Mouse (Mus musculus): ENCODE results near the gene Ndufs2.

Ndufs2 gene

GRCm38 (mm10) chr1:171231844-171232243 is 19.3 kb downstream of the Ndufs2 start:
- DNase-seq (ENCODE audit: low read depth, low spot score): no peak

DNA sequence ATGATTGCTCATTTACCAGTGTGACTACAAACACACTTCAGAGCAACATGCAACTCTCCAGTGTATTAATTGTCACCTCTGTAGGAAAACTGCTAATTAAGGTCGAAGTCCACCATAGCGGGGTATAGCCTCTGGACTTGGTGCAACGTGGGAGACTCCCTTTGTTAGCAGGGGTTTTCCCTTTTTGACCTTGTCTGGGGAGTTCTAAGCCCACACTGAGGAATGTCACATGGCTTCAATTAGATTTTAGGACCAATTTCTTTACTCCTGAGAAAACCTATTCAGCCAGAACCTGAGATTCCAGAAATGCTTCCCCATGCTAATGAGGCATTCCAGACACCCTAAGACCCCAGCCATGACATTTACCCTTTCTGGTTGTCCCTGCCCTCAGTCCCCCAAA is 21.0 kb downstream of the Ndufs2 start:
- no peak for DNase-seq (ENCODE audit: low read depth, low spot score)

- no peak for DNase-seq (ENCODE audit: low read depth, low spot score)
Measured at GRCm38 (mm10) chr1:171229750-171230149, 21.4 kb downstream of the Ndufs2 start.

DNA sequence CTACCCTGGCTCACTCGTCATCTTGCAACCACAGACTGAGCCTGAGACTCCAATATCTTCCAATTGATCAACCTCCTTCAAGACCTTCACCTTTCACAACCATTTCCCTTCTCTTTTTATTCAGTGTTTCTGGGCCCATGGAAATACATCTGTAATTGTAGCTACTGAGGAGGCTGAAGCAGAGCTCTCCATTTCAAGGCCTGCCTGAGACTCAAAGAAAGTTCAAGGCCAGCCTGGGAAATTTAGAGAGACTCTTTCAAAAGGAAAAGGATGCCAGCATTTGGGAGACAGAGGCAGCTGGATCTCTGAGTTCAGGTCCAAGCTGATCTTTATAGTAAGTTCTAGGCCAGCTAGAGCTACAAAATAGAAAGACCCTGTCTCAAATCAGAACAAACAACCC is 23.3 kb downstream of the Ndufs2 start:
- no peak for DNase-seq (ENCODE audit: low read depth, low spot score)

DNA sequence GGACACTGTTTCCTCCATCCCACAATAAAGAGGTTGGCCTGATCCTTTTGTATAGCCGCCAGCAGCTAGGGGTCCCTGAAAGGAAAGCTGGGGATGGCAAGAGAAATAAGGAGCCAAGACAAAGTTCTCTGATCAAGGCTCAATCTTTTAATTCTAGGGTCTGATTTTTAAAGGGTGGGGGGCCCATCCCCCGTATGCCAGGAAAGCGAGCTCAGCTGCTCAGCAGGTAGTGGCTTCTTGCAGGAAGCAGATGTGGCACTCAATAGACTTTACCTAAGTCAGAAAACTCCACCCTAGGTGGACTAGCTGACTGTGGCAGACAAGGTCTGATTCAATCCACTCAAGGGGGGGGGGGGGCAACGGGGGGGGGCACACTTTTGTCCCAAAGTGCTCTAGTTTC is 24.4 kb downstream of the Ndufs2 start:
- no peak for DNase-seq (ENCODE audit: low read depth, low spot score)

- DNase-seq (ENCODE audit: low read depth, low spot score): no peak
Measured at GRCm38 (mm10) chr1:171224857-171225256, 26.3 kb downstream of the Ndufs2 start, which contains the start of gene Apoa2. Gene Apoa2, plus strand, starts transcription at chr1:171225054.

- DNase-seq (ENCODE audit: low read depth, low spot score): no peak
Measured at GRCm38 (mm10) chr1:171223796-171224195, 27.4 kb downstream of the Ndufs2 start.

- peak; percentile 26 for DNase-seq (ENCODE audit: low read depth, low spot score)
Measured at GRCm38 (mm10) chr1:171223168-171223567, 28.0 kb downstream of the Ndufs2 start.

- peak; percentile 97 for DNase-seq (ENCODE audit: low read depth, low spot score)
Measured at GRCm38 (mm10) chr1:171222238-171223155, 28.7 kb downstream of the Ndufs2 start, which contains the start of gene Tomm40l. Gene Tomm40l, minus strand, starts transcription at chr1:171222514.

- DNase-seq (ENCODE audit: low read depth, low spot score): peak; percentile 28
Measured at GRCm38 (mm10) chr1:171221281-171222193, 29.7 kb downstream of the Ndufs2 start.

DNA sequence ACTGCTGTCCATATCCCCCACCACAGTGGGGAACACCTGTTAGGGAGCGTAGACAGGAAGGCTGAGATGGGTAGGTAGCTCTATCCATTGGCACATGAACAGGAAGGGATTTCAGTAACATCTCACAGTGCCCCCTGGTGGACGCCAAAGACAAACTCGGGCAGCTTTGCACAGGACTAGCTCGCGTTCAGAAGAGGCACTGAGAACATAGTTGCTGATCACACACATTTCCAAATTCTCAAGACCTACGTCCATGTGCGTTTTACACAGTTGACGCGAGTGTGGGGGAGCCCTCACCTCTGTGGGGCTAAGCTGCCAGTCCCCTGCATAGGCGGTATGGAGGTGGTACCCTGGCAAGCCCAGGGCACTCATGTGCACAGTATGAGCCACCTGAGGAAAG is 30.3 kb downstream of the Ndufs2 start:
- peak; percentile 91 for DNase-seq (ENCODE audit: low read depth, low spot score)

GRCm38 (mm10) chr1:171216241-171216955 is 34.8 kb downstream of the Ndufs2 start:
- no peak for DNase-seq (ENCODE audit: low read depth, low spot score)

GRCm38 (mm10) chr1:171213801-171214496 is 37.2 kb downstream of the Ndufs2 start, which contains the start of gene Nr1i3:
Gene Nr1i3, plus strand, starts transcription at chr1:171213970.
- DNase-seq (ENCODE audit: low read depth, low spot score): no peak

GRCm38 (mm10) chr1:171212854-171213253 is 38.3 kb downstream of the Ndufs2 start:
- DNase-seq (ENCODE audit: low read depth, low spot score): no peak

- no peak for DNase-seq (ENCODE audit: low read depth, low spot score)
Measured at GRCm38 (mm10) chr1:171209409-171209808, 41.8 kb downstream of the Ndufs2 start.

GRCm38 (mm10) chr1:171205704-171206493 is 45.3 kb downstream of the Ndufs2 start:
- DNase-seq (ENCODE audit: low read depth, low spot score): no peak

DNA sequence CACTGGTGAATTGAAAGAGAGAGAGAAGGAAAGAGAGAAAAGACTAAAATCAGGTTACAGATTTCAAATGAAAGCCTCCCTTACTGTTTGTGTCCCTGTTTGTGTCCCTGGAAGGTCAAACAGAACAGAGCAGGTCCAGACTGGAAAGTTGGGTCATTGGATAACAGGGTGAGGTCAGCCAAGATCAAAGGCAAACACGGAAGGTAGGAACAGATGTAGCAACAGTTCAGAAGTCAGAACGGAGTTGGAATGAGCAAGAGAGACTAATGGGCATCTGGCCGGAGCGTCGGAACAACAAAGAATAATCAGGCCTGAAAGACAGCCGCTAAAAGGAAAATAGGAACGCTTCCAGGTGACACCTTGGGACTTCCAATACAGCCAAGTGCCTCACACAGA is 46.9 kb downstream of the Ndufs2 start:
- DNase-seq (ENCODE audit: low read depth, low spot score): no peak

DNA sequence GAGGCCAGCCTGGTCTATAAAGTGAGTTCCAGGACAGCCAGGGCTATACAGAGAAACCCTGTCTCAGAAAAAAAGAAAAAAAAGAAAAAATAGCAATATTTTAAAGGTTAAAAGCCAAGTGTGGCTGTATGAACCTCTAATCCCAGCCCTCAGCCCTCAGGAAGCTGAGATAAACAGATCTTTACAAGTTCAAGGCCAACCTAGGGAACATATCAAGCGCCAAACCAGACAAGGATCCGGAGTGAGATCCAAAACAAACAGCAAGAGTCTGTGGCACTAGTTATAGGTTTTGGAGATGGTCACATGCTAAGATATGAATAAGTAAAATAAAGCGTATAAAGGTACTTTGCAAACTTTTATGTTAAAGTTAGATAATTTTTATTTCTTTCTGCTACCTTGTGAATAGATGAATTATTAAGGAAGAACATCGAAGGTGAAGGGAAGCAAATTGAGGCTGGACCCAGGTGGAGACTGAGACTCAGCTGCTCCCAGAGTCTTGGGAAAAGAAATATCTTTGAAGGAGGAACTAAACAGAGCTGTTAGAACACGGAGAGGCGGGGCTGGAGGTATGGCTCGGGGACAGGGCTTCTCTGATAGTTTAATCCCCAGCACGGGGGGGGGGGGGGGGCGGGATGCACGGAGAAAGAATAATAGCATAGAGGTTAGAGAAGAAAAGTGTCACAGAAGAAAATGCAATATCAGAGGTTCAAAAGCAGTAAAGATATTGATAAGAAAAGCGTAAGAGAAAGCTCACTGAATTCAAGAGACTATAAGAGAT is 47.5 kb downstream of the Ndufs2 start:
- no peak for DNase-seq (ENCODE audit: low read depth, low spot score)

GRCm38 (mm10) chr1:171200769-171201168 is 50.4 kb downstream of the Ndufs2 start:
- DNase-seq (ENCODE audit: low read depth, low spot score): no peak
